In the genomic region with DNA sequence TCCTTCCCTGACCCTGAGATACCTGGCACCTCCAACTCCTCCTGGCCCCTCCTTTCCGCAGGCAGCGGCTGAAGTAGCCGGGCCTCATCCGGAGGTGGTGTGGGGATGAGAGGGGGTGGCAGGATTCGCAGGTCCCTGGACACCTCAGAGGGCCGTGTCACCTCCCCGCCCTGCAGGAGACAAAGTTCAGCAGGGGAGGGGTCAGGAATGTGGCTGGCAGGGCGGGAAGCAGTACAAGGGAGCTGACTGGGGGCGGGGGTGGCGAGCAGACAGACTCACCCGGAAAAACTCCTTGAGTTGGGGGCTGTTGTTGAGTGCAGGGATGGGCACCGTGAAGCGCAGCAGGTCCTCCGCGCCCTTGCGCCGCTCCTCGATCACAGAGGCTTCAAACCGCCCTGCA, we compare ENCODE assay signal across 17 mouse cellular contexts. TPM values are rescaled to one million over a fixed set of nuclear protein-coding genes. Genes with fewer than 3 reads are reported as not detected.
A peak's percentile ranks its signal among the peaks of the same experiment; 100 is the strongest.
DNase-seq lines count a peak whose midpoint lies in the region; ATAC-seq and TF ChIP-seq lines count a peak whose summit lies in the region.
"Had no signal": no experiment of that assay in that cellular context is flagged by ENCODE, and none has a peak within 500 bp of the region (broad histone marks: within the 10 kb centered on the region; RNA-seq: fewer than 3 reads in every experiment).

No protein-coding gene starts in this region.

- no peak overlapping the region for H3K4me3 ChIP-seq in forebrain, embryonic 13.5 days
- no peak overlapping the region for H3K4me3 ChIP-seq in forebrain, postnatal 0 days (ENCODE audit: low read depth, low read length)
- H3K4me3 ChIP-seq in kidney, embryonic 16.5 days (ENCODE audit: low read length), result no peak overlapping the region
- no peak overlapping the region for H3K4me3 ChIP-seq in embryonic facial prominence, embryonic 11.5 days (ENCODE audit: low read depth, low read length)
- H3K4me3 ChIP-seq in liver, embryonic 12.5 days, result peak overlapping the region; percentile 22

- no peaks in the 10 kb centered on the region for H3K27me3 ChIP-seq in forebrain, embryonic 13.5 days
- H3K27me3 ChIP-seq in forebrain, postnatal 0 days (ENCODE audit: insufficient read depth, low read length), result no peaks in the 10 kb centered on the region
- H3K27me3 ChIP-seq in kidney, embryonic 16.5 days (ENCODE audit: insufficient read depth, low read length), result no peaks in the 10 kb centered on the region
- no peaks in the 10 kb centered on the region for H3K27me3 ChIP-seq in embryonic facial prominence, embryonic 11.5 days (ENCODE audit: control insufficient read depth, insufficient read depth, low read length)
- no peaks in the 10 kb centered on the region for H3K27me3 ChIP-seq in liver, embryonic 12.5 days (replicated peaks)

- TF ChIP-seq CTCF in forebrain, postnatal 0 days (IDR thresholded peaks at IDR 0.05; ENCODE audit: low read depth), result no peak

- H3K4me2 ChIP-seq in forebrain, embryonic 13.5 days, result no peak overlapping the region
- H3K4me2 ChIP-seq in forebrain, postnatal 0 days (ENCODE audit: low read depth), result no peak overlapping the region
- H3K4me2 ChIP-seq in kidney, embryonic 16.5 days (replicated peaks; ENCODE audit: low read depth, low read length), result no peak overlapping the region
- H3K4me2 ChIP-seq in embryonic facial prominence, embryonic 11.5 days (ENCODE audit: low read depth, low read length), result no peak overlapping the region
- peak overlapping the region; percentile 23 for H3K4me2 ChIP-seq in liver, embryonic 12.5 days

- H3K9me3 ChIP-seq in forebrain, embryonic 13.5 days (replicated peaks), result no peaks in the 10 kb centered on the region
- no peaks in the 10 kb centered on the region for H3K9me3 ChIP-seq in forebrain, postnatal 0 days (ENCODE audit: low read length)
- H3K9me3 ChIP-seq in kidney, embryonic 16.5 days (ENCODE audit: low read length), result no peaks in the 10 kb centered on the region
- no peaks in the 10 kb centered on the region for H3K9me3 ChIP-seq in embryonic facial prominence, embryonic 11.5 days (replicated peaks; ENCODE audit: control insufficient read depth, low read length)
- no peaks in the 10 kb centered on the region for H3K9me3 ChIP-seq in liver, embryonic 12.5 days (replicated peaks)

- no peak overlapping the region for H3K27ac ChIP-seq in forebrain, embryonic 13.5 days
- H3K27ac ChIP-seq in forebrain, postnatal 0 days (ENCODE audit: low read depth, low read length), result no peak overlapping the region
- no peak overlapping the region for H3K27ac ChIP-seq in kidney, embryonic 16.5 days (ENCODE audit: low read length)
- no peak overlapping the region for H3K27ac ChIP-seq in embryonic facial prominence, embryonic 11.5 days (replicated peaks; ENCODE audit: low read depth, low read length)
- peak overlapping the region; percentile 2; the same call in 1 of the 2 replicates for H3K27ac ChIP-seq in liver, embryonic 12.5 days
- H3K27ac ChIP-seq: liver, embryonic 14.5 days had no signal

- H3K9ac ChIP-seq in forebrain, embryonic 13.5 days, result 0 out of 2 replicates have a peak overlapping the region, but pooled peaks have one; percentile 37
- no peak overlapping the region for H3K9ac ChIP-seq in forebrain, postnatal 0 days
- no peak overlapping the region for H3K9ac ChIP-seq in kidney, embryonic 16.5 days (replicated peaks; ENCODE audit: low read length)
- peak overlapping the region; percentile 18 for H3K9ac ChIP-seq in embryonic facial prominence, embryonic 11.5 days (replicated peaks; ENCODE audit: low read length)
- H3K9ac ChIP-seq in liver, embryonic 12.5 days, result no peak overlapping the region
- H3K9ac ChIP-seq: liver, embryonic 14.5 days had no signal

- H3K4me1 ChIP-seq in forebrain, embryonic 13.5 days, result peaks cover 29% of the 10 kb centered on the region
- H3K4me1 ChIP-seq in forebrain, postnatal 0 days (ENCODE audit: insufficient read depth), result peaks cover 15% of the 10 kb centered on the region
- H3K4me1 ChIP-seq in kidney, embryonic 16.5 days (ENCODE audit: insufficient read depth, low read length), result peaks cover 13% of the 10 kb centered on the region
- H3K4me1 ChIP-seq in embryonic facial prominence, embryonic 11.5 days (ENCODE audit: control insufficient read depth, insufficient read depth, low read length), result no peaks in the 10 kb centered on the region
- peaks cover 36% of the 10 kb centered on the region for H3K4me1 ChIP-seq in liver, embryonic 12.5 days

- 39% methylated on average over 19 of the region's 19 CpGs for WGBS in forebrain, embryonic 13.5 days
- 44% methylated on average over 19 of the region's 19 CpGs for WGBS in forebrain, postnatal 0 days
- 26% methylated on average over 19 of the region's 19 CpGs for WGBS in kidney, embryonic 16.5 days
- 26% methylated on average over 19 of the region's 19 CpGs for WGBS in embryonic facial prominence, embryonic 11.5 days
- 53% methylated on average over 19 of the region's 19 CpGs for WGBS in liver, embryonic 12.5 days (ENCODE audit: insufficient replicate concordance)

- 0 out of 2 replicates have a peak, but pooled peaks cover 7% of the 10 kb centered on the region for H3K36me3 ChIP-seq in forebrain, embryonic 13.5 days (ENCODE audit: poor library complexity, severe bottlenecking)
- peaks cover 12% of the 10 kb centered on the region for H3K36me3 ChIP-seq in forebrain, postnatal 0 days (ENCODE audit: insufficient read depth)
- H3K36me3 ChIP-seq in kidney, embryonic 16.5 days (ENCODE audit: insufficient read depth, low read length), result no peaks in the 10 kb centered on the region
- no peaks in the 10 kb centered on the region for H3K36me3 ChIP-seq in embryonic facial prominence, embryonic 11.5 days (replicated peaks; ENCODE audit: control insufficient read depth, insufficient read depth, low read depth, low read length)
- peaks cover 48% of the 10 kb centered on the region for H3K36me3 ChIP-seq in liver, embryonic 12.5 days

- DNase-seq in forebrain, postnatal 0 days, result no peak
- DNase-seq in kidney, postnatal 14 days, result peak; percentile 35
- no peak for DNase-seq in embryonic facial prominence, embryonic 11.5 days (ENCODE audit: low spot score)
- DNase-seq: adrenal gland, adult 8-10 months; cerebellum, postnatal 14 days; lung, postnatal 4 days; right cerebral cortex, postnatal 14 days; thymus, postnatal 14 days had no signal

- no peak for ATAC-seq in forebrain, embryonic 13.5 days
- no peak for ATAC-seq in forebrain, postnatal 0 days
- no peak for ATAC-seq in kidney, embryonic 16.5 days (ENCODE audit: low FRiP score, low TSS enrichment)
- no peak for ATAC-seq in embryonic facial prominence, embryonic 11.5 days (replicated peaks; ENCODE audit: insufficient number of reproducible peaks, low FRiP score, low TSS enrichment, low read depth)
- no peak for ATAC-seq in liver, embryonic 12.5 days
- ATAC-seq in activated CD4-positive, CD25-positive, alpha-beta regulatory T cell, adult 4 months, result no peak
- ATAC-seq in CD4-positive, CD25-positive, alpha-beta regulatory T cell, adult 4 months, result no peak

RNA-seq across cellular contexts. Expression of gene Sac3d1, which starts 3.3 kb away (rescaled TPM):
- polyA plus RNA-seq in forebrain, embryonic 13.5 days (2015; fragmentation: Nextera tagmentation; extraction: Ambion mirVana), result 45.4 and 46.4 TPM in 2 replicates
- total RNA-seq in forebrain, postnatal 0 days (2014; rRNA removed), result 44.8 and 67.7 TPM in 2 replicates
- 60.8 and 61.5 TPM in 2 replicates for polyA plus RNA-seq in forebrain, postnatal 0 days (2015; fragmentation: Nextera tagmentation; extraction: Ambion mirVana)
- polyA plus RNA-seq in kidney, embryonic 16.5 days (2015; fragmentation: Nextera tagmentation; extraction: Ambion mirVana), result 42.3 and 43.7 TPM in 2 replicates
- polyA plus RNA-seq in embryonic facial prominence, embryonic 11.5 days (2014; fragmentation: Nextera tagmentation; extraction: Ambion mirVana), result 60.7 and 68.3 TPM in 2 replicates
- polyA plus RNA-seq in liver, embryonic 12.5 days (2016; fragmentation: Nextera tagmentation; extraction: Ambion mirVana), result 38.8 and 41.6 TPM in 2 replicates
- polyA plus RNA-seq in activated CD4-positive, CD25-positive, alpha-beta regulatory T cell, adult 4 months (2017; shearing (Covaris generic)), result 1 to 10 TPM; 2.5 to 2.6 TPM
- polyA plus RNA-seq in CD4-positive, CD25-positive, alpha-beta regulatory T cell, adult 4 months (2017; shearing (Covaris generic)), result 1 to 10 TPM in 1 of 2 experiments, under 1 TPM in 1; 0.43 to 2.2 TPM

RNA-seq across cellular contexts. Expression of gene Snx15, which starts 6.3 kb away (rescaled TPM):
- 32.5 and 35.0 TPM in 2 replicates for polyA plus RNA-seq in forebrain, embryonic 13.5 days (2015; fragmentation: Nextera tagmentation; extraction: Ambion mirVana)
- 46.1 and 57.0 TPM in 2 replicates for total RNA-seq in forebrain, postnatal 0 days (2014; rRNA removed)
- 58.0 and 60.5 TPM in 2 replicates for polyA plus RNA-seq in forebrain, postnatal 0 days (2015; fragmentation: Nextera tagmentation; extraction: Ambion mirVana)
- 33.3 and 36.2 TPM in 2 replicates for polyA plus RNA-seq in kidney, embryonic 16.5 days (2015; fragmentation: Nextera tagmentation; extraction: Ambion mirVana)
- 25.4 and 30.7 TPM in 2 replicates for polyA plus RNA-seq in embryonic facial prominence, embryonic 11.5 days (2014; fragmentation: Nextera tagmentation; extraction: Ambion mirVana)
- 41.7 and 44.7 TPM in 2 replicates for polyA plus RNA-seq in liver, embryonic 12.5 days (2016; fragmentation: Nextera tagmentation; extraction: Ambion mirVana)
- 10 to 100 TPM; 17.4 to 25.2 TPM for polyA plus RNA-seq in activated CD4-positive, CD25-positive, alpha-beta regulatory T cell, adult 4 months (2017; shearing (Covaris generic))
- polyA plus RNA-seq in CD4-positive, CD25-positive, alpha-beta regulatory T cell, adult 4 months (2017; shearing (Covaris generic)), result 10 to 100 TPM; 20.9 to 26.5 TPM

RNA-seq across cellular contexts. Expression of gene Naaladl1, which starts 16.2 kb away (rescaled TPM):
- 0.43 and 0.87 TPM in 2 replicates for polyA plus RNA-seq in forebrain, embryonic 13.5 days (2015; fragmentation: Nextera tagmentation; extraction: Ambion mirVana)
- total RNA-seq in forebrain, postnatal 0 days (2014; rRNA removed), result 0.14 and 0.15 TPM in 2 replicates
- polyA plus RNA-seq in forebrain, postnatal 0 days (2015; fragmentation: Nextera tagmentation; extraction: Ambion mirVana), result 0.39 and 0.51 TPM in 2 replicates
- 0.40 and 0.47 TPM in 2 replicates for polyA plus RNA-seq in kidney, embryonic 16.5 days (2015; fragmentation: Nextera tagmentation; extraction: Ambion mirVana)
- polyA plus RNA-seq in embryonic facial prominence, embryonic 11.5 days (2014; fragmentation: Nextera tagmentation; extraction: Ambion mirVana), result 0.21 and 0.49 TPM in 2 replicates
- polyA plus RNA-seq in liver, embryonic 12.5 days (2016; fragmentation: Nextera tagmentation; extraction: Ambion mirVana), result 2.6 and 2.8 TPM in 2 replicates
- not detected for polyA plus RNA-seq in activated CD4-positive, CD25-positive, alpha-beta regulatory T cell, adult 4 months (2017; shearing (Covaris generic))
- polyA plus RNA-seq in CD4-positive, CD25-positive, alpha-beta regulatory T cell, adult 4 months (2017; shearing (Covaris generic)), result under 1 TPM in 1 of 2 experiments, not detected in 1; 0.17 TPM
- total RNA-seq: hematopoietic stem cell, adult 5-6 weeks; monocyte, adult 5-6 weeks; neutrophil, adult 5-6 weeks had no signal

RNA-seq across cellular contexts. Expression of gene Batf2, which starts 19.0 kb away (rescaled TPM):
- not detected in 2 replicates for polyA plus RNA-seq in forebrain, embryonic 13.5 days (2015; fragmentation: Nextera tagmentation; extraction: Ambion mirVana)
- not detected in 2 replicates for total RNA-seq in forebrain, postnatal 0 days (2014; rRNA removed)
- not detected in 2 replicates for polyA plus RNA-seq in forebrain, postnatal 0 days (2015; fragmentation: Nextera tagmentation; extraction: Ambion mirVana)
- 0.47 and 0.84 TPM in 2 replicates for polyA plus RNA-seq in kidney, embryonic 16.5 days (2015; fragmentation: Nextera tagmentation; extraction: Ambion mirVana)
- polyA plus RNA-seq in embryonic facial prominence, embryonic 11.5 days (2014; fragmentation: Nextera tagmentation; extraction: Ambion mirVana), result not detected in 2 replicates
- polyA plus RNA-seq in liver, embryonic 12.5 days (2016; fragmentation: Nextera tagmentation; extraction: Ambion mirVana), result 0.10 and 0.15 TPM in 2 replicates
- not detected for polyA plus RNA-seq in activated CD4-positive, CD25-positive, alpha-beta regulatory T cell, adult 4 months (2017; shearing (Covaris generic))
- polyA plus RNA-seq in CD4-positive, CD25-positive, alpha-beta regulatory T cell, adult 4 months (2017; shearing (Covaris generic)), result not detected
- total RNA-seq: neutrophil, adult 5-6 weeks had no signal

RNA-seq across cellular contexts. Expression of gene Arl2, which starts 19.6 kb away (rescaled TPM):
- polyA plus RNA-seq in forebrain, embryonic 13.5 days (2015; fragmentation: Nextera tagmentation; extraction: Ambion mirVana), result 86.1 and 87.1 TPM in 2 replicates
- total RNA-seq in forebrain, postnatal 0 days (2014; rRNA removed), result 60.6 and 63.8 TPM in 2 replicates
- 111 and 118 TPM in 2 replicates for polyA plus RNA-seq in forebrain, postnatal 0 days (2015; fragmentation: Nextera tagmentation; extraction: Ambion mirVana)
- polyA plus RNA-seq in kidney, embryonic 16.5 days (2015; fragmentation: Nextera tagmentation; extraction: Ambion mirVana), result 111 and 113 TPM in 2 replicates
- polyA plus RNA-seq in embryonic facial prominence, embryonic 11.5 days (2014; fragmentation: Nextera tagmentation; extraction: Ambion mirVana), result 72.8 and 81.4 TPM in 2 replicates
- 46.1 and 47.7 TPM in 2 replicates for polyA plus RNA-seq in liver, embryonic 12.5 days (2016; fragmentation: Nextera tagmentation; extraction: Ambion mirVana)
- 10 to 100 TPM; 16.9 to 20.1 TPM for polyA plus RNA-seq in activated CD4-positive, CD25-positive, alpha-beta regulatory T cell, adult 4 months (2017; shearing (Covaris generic))
- polyA plus RNA-seq in CD4-positive, CD25-positive, alpha-beta regulatory T cell, adult 4 months (2017; shearing (Covaris generic)), result 10 to 100 TPM; 17.1 to 31.5 TPM

Comparison
In these comparisons a context has a peak if more than half of its experiments do, and no peak if none do; other contexts are left out.
1. H3K9ac ChIP-seq: peak in forebrain, embryonic 13.5 days (single experiment) and embryonic facial prominence, embryonic 11.5 days (single experiment); none in forebrain, postnatal 0 days (single experiment), kidney, embryonic 16.5 days (single experiment) and liver, embryonic 12.5 days (single experiment).
2. RNA of gene Sac3d1, which starts 3.3 kb away (polyA plus RNA-seq): 60.8 to 61.5 TPM in forebrain, postnatal 0 days, 60.7 to 68.3 TPM in embryonic facial prominence, embryonic 11.5 days, 45.4 to 46.4 TPM in forebrain, embryonic 13.5 days, 42.3 to 43.7 TPM in kidney, embryonic 16.5 days and 38.8 to 41.6 TPM in liver, embryonic 12.5 days; 2.5 to 2.6 TPM in activated CD4-positive, CD25-positive, alpha-beta regulatory T cell, adult 4 months and 0.43 to 2.2 TPM in CD4-positive, CD25-positive, alpha-beta regulatory T cell, adult 4 months; every median in the first group is over 10 times any median in the second.